Mouse (Mus musculus): ENCODE measurements around the gene Bahcc1. TPM values are rescaled to one million over a fixed set of nuclear protein-coding genes. Genes with fewer than 3 reads are reported as not detected.

Bahcc1 gene
- polyA plus RNA-seq, 1 experiment, result not detected

- no peak overlapping the region for H3K27ac ChIP-seq (ENCODE audit: insufficient read depth, low read depth, low read length)
- peaks cover 42% of the 10 kb centered on the region for H3K4me1 ChIP-seq (ENCODE audit: control insufficient read depth, insufficient read depth, low read length)
- 83% methylated on average over 9 of the region's 9 CpGs for WGBS
- TF ChIP-seq CTCF (IDR thresholded peaks at IDR 0.05; ENCODE audit: insufficient read depth, low read depth, low read length) (no peak), POLR2A (IDR thresholded peaks at IDR 0.05; ENCODE audit: insufficient read depth, low read depth, low read length) (no peak)
- no peak overlapping the region for H3K4me3 ChIP-seq (ENCODE audit: insufficient read depth, low read depth, low read length)
Observed at GRCm38 (mm10) chr11:120303119-120303518, 70.4 kb downstream of the Bahcc1 start.

GRCm38 (mm10) chr11:120303559-120304349 lies 71.0 kb downstream of the Bahcc1 start:
- H3K27ac ChIP-seq (ENCODE audit: insufficient read depth, low read depth, low read length), result no peak overlapping the region
- no peak overlapping the region for H3K4me3 ChIP-seq (ENCODE audit: insufficient read depth, low read depth, low read length)
- 88% methylated on average over 21 of the region's 21 CpGs for WGBS
- TF ChIP-seq CTCF (IDR thresholded peaks at IDR 0.05; ENCODE audit: insufficient read depth, low read depth, low read length) (no peak), POLR2A (IDR thresholded peaks at IDR 0.05; ENCODE audit: insufficient read depth, low read depth, low read length) (no peak)
- peaks cover 42% of the 10 kb centered on the region for H3K4me1 ChIP-seq (ENCODE audit: control insufficient read depth, insufficient read depth, low read length)

- Histone ChIP-seq H3K27ac (ENCODE audit: insufficient read depth, low read depth, low read length) (no peak overlapping the region), H3K4me1 (ENCODE audit: control insufficient read depth, insufficient read depth, low read length) (peaks cover 42% of the 10 kb centered on the region), H3K4me3 (ENCODE audit: insufficient read depth, low read depth, low read length) (no peak overlapping the region)
- TF ChIP-seq POLR2A (IDR thresholded peaks at IDR 0.05; ENCODE audit: insufficient read depth, low read depth, low read length) (no peak), CTCF (IDR thresholded peaks at IDR 0.05; ENCODE audit: insufficient read depth, low read depth, low read length) (no peak)
- 62% methylated on average over 5 of the region's 5 CpGs for WGBS
Observed at GRCm38 (mm10) chr11:120304350-120304694, 71.6 kb downstream of the Bahcc1 start.

- Histone ChIP-seq H3K4me3 (ENCODE audit: insufficient read depth, low read depth, low read length) (peak overlapping the region; percentile 60), H3K4me1 (ENCODE audit: control insufficient read depth, insufficient read depth, low read length) (peaks cover 42% of the 10 kb centered on the region), H3K27ac (ENCODE audit: insufficient read depth, low read depth, low read length) (peak overlapping the region; percentile 82)
- under 1% methylated on average over 53 of the region's 53 CpGs for WGBS
- TF ChIP-seq CTCF (IDR thresholded peaks at IDR 0.05; ENCODE audit: insufficient read depth, low read depth, low read length) (0 out of 2 replicates have a peak, but pooled peaks have one; percentile 24), POLR2A (IDR thresholded peaks at IDR 0.05; ENCODE audit: insufficient read depth, low read depth, low read length) (peak; percentile 73)
Observed at GRCm38 (mm10) chr11:120304886-120305534, 72.3 kb downstream of the Bahcc1 start.

GRCm38 (mm10) chr11:120305535-120306365 lies 73.0 kb downstream of the Bahcc1 start:
- Histone ChIP-seq H3K4me1 (ENCODE audit: control insufficient read depth, insufficient read depth, low read length) (peaks cover 42% of the 10 kb centered on the region), H3K4me3 (ENCODE audit: insufficient read depth, low read depth, low read length) (peak overlapping the region; percentile 58), H3K27ac (ENCODE audit: insufficient read depth, low read depth, low read length) (peak overlapping the region; percentile 32)
- 30% methylated on average over 15 of the region's 15 CpGs for WGBS
- TF ChIP-seq CTCF (IDR thresholded peaks at IDR 0.05; ENCODE audit: insufficient read depth, low read depth, low read length), result no peak
- TF ChIP-seq POLR2A (IDR thresholded peaks at IDR 0.05; ENCODE audit: insufficient read depth, low read depth, low read length), result no peak

GRCm38 (mm10) chr11:120306366-120307131 lies 73.8 kb downstream of the Bahcc1 start:
- H3K4me3 ChIP-seq (ENCODE audit: insufficient read depth, low read depth, low read length), result no peak overlapping the region
- H3K4me1 ChIP-seq (ENCODE audit: control insufficient read depth, insufficient read depth, low read length), result peaks cover 45% of the 10 kb centered on the region
- TF ChIP-seq CTCF (IDR thresholded peaks at IDR 0.05; ENCODE audit: insufficient read depth, low read depth, low read length) (no peak), POLR2A (IDR thresholded peaks at IDR 0.05; ENCODE audit: insufficient read depth, low read depth, low read length) (no peak)
- WGBS, result 83% methylated on average over 12 of the region's 12 CpGs
- H3K27ac ChIP-seq (ENCODE audit: insufficient read depth, low read depth, low read length), result no peak overlapping the region

GRCm38 (mm10) chr11:120307132-120307413 lies 74.3 kb downstream of the Bahcc1 start:
- TF ChIP-seq CTCF (IDR thresholded peaks at IDR 0.05; ENCODE audit: insufficient read depth, low read depth, low read length) (no peak), POLR2A (IDR thresholded peaks at IDR 0.05; ENCODE audit: insufficient read depth, low read depth, low read length) (no peak)
- WGBS, result 52% methylated on average over 5 of the region's 5 CpGs
- Histone ChIP-seq H3K27ac (ENCODE audit: insufficient read depth, low read depth, low read length) (no peak overlapping the region), H3K4me3 (ENCODE audit: insufficient read depth, low read depth, low read length) (no peak overlapping the region), H3K4me1 (ENCODE audit: control insufficient read depth, insufficient read depth, low read length) (peaks cover 42% of the 10 kb centered on the region)

GRCm38 (mm10) chr11:120307566-120308430 lies 75.1 kb downstream of the Bahcc1 start:
- TF ChIP-seq POLR2A (IDR thresholded peaks at IDR 0.05; ENCODE audit: insufficient read depth, low read depth, low read length) (no peak), CTCF (IDR thresholded peaks at IDR 0.05; ENCODE audit: insufficient read depth, low read depth, low read length) (peak; percentile 97)
- peaks cover 40% of the 10 kb centered on the region for H3K4me1 ChIP-seq (ENCODE audit: control insufficient read depth, insufficient read depth, low read length)
- WGBS, result 8% methylated on average over 19 of the region's 19 CpGs
- H3K4me3 ChIP-seq (ENCODE audit: insufficient read depth, low read depth, low read length), result no peak overlapping the region
- no peak overlapping the region for H3K27ac ChIP-seq (ENCODE audit: insufficient read depth, low read depth, low read length)
